Mouse (Mus musculus): ENCODE data around the gene Fscn1. TPM values are rescaled to one million over a fixed set of nuclear protein-coding genes. Genes with fewer than 3 reads are reported as not detected.

The Fscn1 gene
- 100 to 1,000 TPM; 284 to 311 TPM for polyA plus RNA-seq (2012; fragmentation: generic; extraction: Trizol)

GRCm38 (mm10) chr5:142959576-142960556 is at the start of gene Fscn1:
Gene Fscn1, plus strand, starts transcription at chr5:142960343.

Other genes starting within 250 kb of the Fscn1 start
- gene Tnrc18, start 142.7 kb upstream of the Fscn1 start, polyA plus RNA-seq (2012; fragmentation: generic; extraction: Trizol), result 10 to 100 TPM; 12.3 to 62.5 TPM
- 1 to 10 TPM; 3.9 to 4.9 TPM for gene Fbxl18, start 64.9 kb upstream of the Fscn1 start, polyA plus RNA-seq (2012; fragmentation: generic; extraction: Trizol)
- gene Actb, start 53.6 kb upstream of the Fscn1 start, polyA plus RNA-seq (2012; fragmentation: generic; extraction: Trizol), result 1,000 to 10,000 TPM; 2,361 to 3,302 TPM
- gene Rnf216, start 152.7 kb downstream of the Fscn1 start, polyA plus RNA-seq (2012; fragmentation: generic; extraction: Trizol), result 10 to 100 TPM in 1 of 2 experiments, 1 to 10 TPM in 1; 1.9 to 15.8 TPM
- not detected for gene Olfr718-ps1, start 187.2 kb downstream of the Fscn1 start, polyA plus RNA-seq (2012; fragmentation: generic; extraction: Trizol)
- 1 to 10 TPM in 1 of 2 experiments, under 1 TPM in 1; 0.18 to 4.2 TPM for gene Rbak, start 220.4 kb downstream of the Fscn1 start, polyA plus RNA-seq (2012; fragmentation: generic; extraction: Trizol)
- under 1 TPM in 1 of 2 experiments, not detected in 1; 0.02 TPM for gene Spdye4b, start 220.7 kb downstream of the Fscn1 start, polyA plus RNA-seq (2012; fragmentation: generic; extraction: Trizol)

All from C3H10T1/2 (cell line).